Mouse (Mus musculus) ZHBTc4 (cell line): ENCODE results near the gene Emc9.

Source experiments
- DNase-seq: peaks from one replicate; pipeline ENCODE4 v3.0.0-alpha.2; 2011; ENCODE audit warnings: low read depth, low spot score

Gene Emc9

GRCm38 (mm10) chr14:55560202-55561073 is 24.7 kb downstream of the Emc9 start, which contains the start of gene A730061H03Rik:
Gene A730061H03Rik, minus strand, starts transcription at chr14:55560406.
- peak; percentile 99 for DNase-seq

GRCm38 (mm10) chr14:55559799-55560201 is 25.3 kb downstream of the Emc9 start, which contains the start of gene Dcaf11:
Gene Dcaf11, plus strand, starts transcription at chr14:55560006.
- peak; percentile 98 for DNase-seq

- DNase-seq = no peak
Measured at GRCm38 (mm10) chr14:55558740-55559448, 26.2 kb downstream of the Emc9 start.

- no peak for DNase-seq
Measured at GRCm38 (mm10) chr14:55557587-55557986, 27.5 kb downstream of the Emc9 start.

- peak; percentile 83 for DNase-seq
Measured at GRCm38 (mm10) chr14:55557003-55557402, 28.1 kb downstream of the Emc9 start.

GRCm38 (mm10) chr14:55555788-55556187 is 29.3 kb downstream of the Emc9 start:
- DNase-seq = no peak

GRCm38 (mm10) chr14:55554635-55555034 is 30.5 kb downstream of the Emc9 start:
- DNase-seq = peak; percentile 20

GRCm38 (mm10) chr14:55551794-55552193 is 33.3 kb downstream of the Emc9 start:
- DNase-seq = no peak

- DNase-seq = peak; percentile 82
Measured at GRCm38 (mm10) chr14:55551347-55551746, 33.8 kb downstream of the Emc9 start.

- DNase-seq = no peak
Measured at GRCm38 (mm10) chr14:55550191-55550590, 34.9 kb downstream of the Emc9 start.

- DNase-seq = no peak
Measured at GRCm38 (mm10) chr14:55544334-55544733, 40.8 kb downstream of the Emc9 start.

- DNase-seq = no peak
Measured at GRCm38 (mm10) chr14:55542268-55542667, 42.8 kb downstream of the Emc9 start.

- DNase-seq = peak; percentile 26
Measured at GRCm38 (mm10) chr14:55540787-55541321, 44.2 kb downstream of the Emc9 start.

- peak; percentile 98 for DNase-seq
Measured at GRCm38 (mm10) chr14:55540067-55540786, 44.9 kb downstream of the Emc9 start, which contains the start of gene Pck2. Gene Pck2, plus strand, starts transcription at chr14:55540266.

- DNase-seq = peak; percentile 72
Measured at GRCm38 (mm10) chr14:55536116-55536745, 48.9 kb downstream of the Emc9 start.
